Mouse (Mus musculus) limb, embryonic 11.5 days (tissue): Measurements from ENCODE around the gene Btbd1. TPM values are rescaled to one million over a fixed set of nuclear protein-coding genes. Genes with fewer than 3 reads are reported as not detected.

Experiments
- ATAC-seq: fragments of 200-750 bp; cut with Nextera tagmentation; 2 replicates; pipeline ENCODE4 v1.8.0; 2017; ENCODE audit warnings: low read depth; ENCODE audit not compliant: insufficient number of reproducible peaks, low FRiP score, low TSS enrichment
- DNase-seq: peaks from one replicate; pipeline ENCODE4 v3.0.0-alpha.2; 2015; ENCODE audit warnings: low spot score
- H3K27ac ChIP-seq: fragments of 300-500 bp; sonication (generic); replicated peaks from 2 replicates; pipeline ENCODE4 v1.5.1; 2014; ENCODE audit warnings: low read depth, mild to moderate bottlenecking, low read length
- H3K27me3 ChIP-seq: fragments of 300-500 bp; sonication (generic); 2 replicates; pipeline ENCODE4 v1.6.1; 2014; ENCODE audit warnings: mild to moderate bottlenecking, low read length, mixed read lengths; ENCODE audit not compliant: control insufficient read depth, insufficient read depth
- H3K36me3 ChIP-seq: fragments of 300-500 bp; sonication (generic); 2 replicates; pipeline ENCODE4 v1.6.1; 2014; ENCODE audit warnings: mild to moderate bottlenecking, low read length, moderate library complexity, mixed read lengths; ENCODE audit not compliant: control insufficient read depth, insufficient read depth
- H3K4me1 ChIP-seq: fragments of 300-500 bp; sonication (generic); 2 replicates; pipeline ENCODE4 v1.6.1; 2014; ENCODE audit warnings: low read length, mixed read lengths; ENCODE audit not compliant: control insufficient read depth, insufficient read depth
- H3K4me2 ChIP-seq: fragments of 300-500 bp; sonication (generic); 2 replicates; pipeline ENCODE4 v1.6.1; 2014; ENCODE audit warnings: low read depth, mild to moderate bottlenecking, moderate library complexity; ENCODE audit not compliant: severe bottlenecking
- H3K4me3 ChIP-seq: fragments of 300-500 bp; sonication (generic); 2 replicates; pipeline ENCODE4 v1.5.1; 2014; ENCODE audit warnings: low read depth, low read length
- H3K9ac ChIP-seq: fragments of 300-500 bp; sonication (generic); 2 replicates; pipeline ENCODE4 v1.6.1; 2014; ENCODE audit warnings: mild to moderate bottlenecking, low read length
- H3K9me3 ChIP-seq: fragments of 300-500 bp; sonication (generic); 2 replicates; pipeline ENCODE4 v1.6.1; 2016; ENCODE audit warnings: low read length; ENCODE audit not compliant: control insufficient read depth
- WGBS: fragments of 180-500 bp; shearing (Covaris S2); extraction: QIAGEN DNeasy Blood & Tissue Kit; methylation state at CpG from one replicate; pipeline ENCODE4 v1.1.7; 2014; 5-methylcytosine and 5-hydroxymethylcytosine counted together
- polyA plus RNA-seq: library from polyadenylated mRNA; unstranded; fragments of >200 nt; fragmentation: Nextera tagmentation; extraction: Ambion mirVana; gene quantifications from 2 replicates; pipeline ENCODE4 v1.2.1, GENCODE M21; 2014

Btbd1 gene
- 74.0 and 76.0 TPM in 2 replicates for polyA plus RNA-seq

- Histone ChIP-seq H3K9ac (peak within 1 kb of the TSS; percentile 88), H3K27ac (peak within 1 kb of the TSS; percentile 89), H3K36me3 (no peaks in the 10 kb centered on the region), H3K27me3 (no peaks in the 10 kb centered on the region), H3K4me3 (peak within 1 kb of the TSS; percentile 76), H3K9me3 (no peaks in the 10 kb centered on the region), H3K4me1 (0 out of 2 replicates have a peak, but pooled peaks cover 9% of the 10 kb centered on the region), H3K4me2 (peak within 1 kb of the TSS; percentile 84)
- WGBS, result under 1% methylated on average over 57 of the region's 58 CpGs
- peak; percentile 89 for ATAC-seq
- DNase-seq, result peak; percentile 88
Measured at GRCm38 (mm10) chr7:81829379-81829894, at the start of gene Btbd1. Btbd1 (minus strand) TSS chr7:81829431.

GRCm38 (mm10) chr7:81875372-81875771 lies 46.1 kb upstream of the Btbd1 start:
- H3K27me3 ChIP-seq, result no peaks in the 10 kb centered on the region
- no peak overlapping the region for H3K4me2 ChIP-seq
- H3K27ac ChIP-seq, result no peak overlapping the region
- 88% methylated on average over 9 of the region's 9 CpGs for WGBS
- H3K4me1 ChIP-seq, result no peaks in the 10 kb centered on the region
- H3K9me3 ChIP-seq, result no peaks in the 10 kb centered on the region
- no peaks in the 10 kb centered on the region; the same call in 1 of the 2 replicates for H3K36me3 ChIP-seq
- H3K9ac ChIP-seq, result no peak overlapping the region
- ATAC-seq (no peak), DNase-seq (no peak)
- no peak overlapping the region for H3K4me3 ChIP-seq

GRCm38 (mm10) chr7:81874636-81875035 lies 45.4 kb upstream of the Btbd1 start:
- WGBS, result 89% methylated on average over 6 of the region's 6 CpGs
- no peaks in the 10 kb centered on the region for H3K4me1 ChIP-seq
- no peak overlapping the region for H3K9ac ChIP-seq
- H3K27me3 ChIP-seq, result no peaks in the 10 kb centered on the region
- DNase-seq, result no peak
- H3K4me3 ChIP-seq, result no peak overlapping the region
- no peak overlapping the region for H3K4me2 ChIP-seq
- no peak overlapping the region for H3K27ac ChIP-seq
- no peak for ATAC-seq
- H3K36me3 ChIP-seq, result no peaks in the 10 kb centered on the region; the same call in 1 of the 2 replicates
- H3K9me3 ChIP-seq, result no peaks in the 10 kb centered on the region

- DNase-seq, result no peak
- no peak for ATAC-seq
- Histone ChIP-seq H3K9me3 (no peaks in the 10 kb centered on the region), H3K9ac (no peak overlapping the region), H3K4me2 (no peak overlapping the region), H3K27me3 (no peaks in the 10 kb centered on the region), H3K4me3 (no peak overlapping the region), H3K27ac (no peak overlapping the region), H3K36me3 (no peaks in the 10 kb centered on the region; the same call in 1 of the 2 replicates), H3K4me1 (no peaks in the 10 kb centered on the region)
- 56% methylated on average over 1 of the region's 1 CpGs for WGBS
Measured at GRCm38 (mm10) chr7:81873807-81874206, 44.6 kb upstream of the Btbd1 start.

- Histone ChIP-seq H3K36me3 (no peaks in the 10 kb centered on the region; the same call in 1 of the 2 replicates), H3K4me1 (no peaks in the 10 kb centered on the region), H3K4me2 (no peak overlapping the region), H3K27ac (no peak overlapping the region), H3K27me3 (no peaks in the 10 kb centered on the region), H3K9ac (no peak overlapping the region), H3K9me3 (no peaks in the 10 kb centered on the region), H3K4me3 (no peak overlapping the region)
- WGBS, result 82% methylated on average over 13 of the region's 13 CpGs
- DNase-seq (no peak), ATAC-seq (no peak)
Measured at GRCm38 (mm10) chr7:81872493-81873013, 43.3 kb upstream of the Btbd1 start.

- no peak overlapping the region for H3K4me2 ChIP-seq
- ATAC-seq, result no peak
Measured at GRCm38 (mm10) chr7:81868158-81868557, 38.9 kb upstream of the Btbd1 start.

GRCm38 (mm10) chr7:81867231-81867930 lies 38.1 kb upstream of the Btbd1 start:
- Histone ChIP-seq H3K9ac (no peak overlapping the region), H3K27me3 (no peaks in the 10 kb centered on the region), H3K36me3 (no peaks in the 10 kb centered on the region), H3K4me1 (no peaks in the 10 kb centered on the region), H3K4me3 (no peak overlapping the region), H3K27ac (no peak overlapping the region), H3K4me2 (no peak overlapping the region), H3K9me3 (no peaks in the 10 kb centered on the region)
- ATAC-seq, result no peak
- no peak for DNase-seq
- 90% methylated on average over 9 of the region's 9 CpGs for WGBS

More at GRCm38 (mm10) chr7:81868158-81868557, 38.9 kb upstream of the Btbd1 start:
- no peaks in the 10 kb centered on the region for H3K36me3 ChIP-seq
- DNase-seq, result peak; percentile 87
- no peaks in the 10 kb centered on the region for H3K9me3 ChIP-seq
- no peak overlapping the region for H3K4me3 ChIP-seq
- no peaks in the 10 kb centered on the region for H3K27me3 ChIP-seq
- H3K9ac ChIP-seq, result no peak overlapping the region
- H3K4me1 ChIP-seq, result no peaks in the 10 kb centered on the region
- H3K27ac ChIP-seq, result no peak overlapping the region
- 29% methylated on average over 6 of the region's 6 CpGs for WGBS

GRCm38 (mm10) chr7:81865937-81866336 lies 36.7 kb upstream of the Btbd1 start:
- Histone ChIP-seq H3K27ac (no peak overlapping the region), H3K9ac (no peak overlapping the region), H3K27me3 (no peaks in the 10 kb centered on the region; the same call in 1 of the 2 replicates), H3K4me2 (no peak overlapping the region), H3K4me3 (no peak overlapping the region), H3K4me1 (no peaks in the 10 kb centered on the region), H3K9me3 (no peaks in the 10 kb centered on the region), H3K36me3 (no peaks in the 10 kb centered on the region)
- ATAC-seq, result no peak
- no peak for DNase-seq
- WGBS, result 90% methylated on average over 6 of the region's 6 CpGs
